Mouse (Mus musculus) left cerebral cortex, postnatal 14 days (tissue): ENCODE data around the gene Gm21812. TPM values are rescaled to one million over a fixed set of nuclear protein-coding genes. Genes with fewer than 3 reads are reported as not detected.
"Not testable (repeated sequence)": the region's sequence is repeated elsewhere in the genome, so short reads cannot be mapped to it uniquely, and the experiment has no call there.

Experiments used
- DNase-seq, 2 experiments: peaks; one replicate each; pipeline ENCODE4 v3.0.0; 2021 to 2022; ENCODE audit warnings: low spot score in 2 of 2, mixed read lengths in 1 of 2
- intact Hi-C: fragments of 180-260 bp; cut with DNase I; formaldehyde crosslinking; loops from one replicate; pipeline ENCODE4 v1.15.1; 2025
- long read RNA-seq, 2 experiments: library from polyadenylated mRNA; stranded (forward); transcript quantifications; one replicate each; pipeline ENCODE4 v2.0.0; 2021
- total RNA-seq, 2 experiments: library from RNA; stranded (reverse); gene quantifications; 2 replicates each; pipeline ENCODE4 v1.2.3; 2021

The Gm21812 gene
- total RNA-seq: not detected
- long read RNA-seq, experiment 1: 0 reads
- long read RNA-seq, experiment 2: 0 reads

- intact Hi-C loops, DNase-seq: not testable (repeated sequence)
Observed at GRCm38 (mm10) chrY:9347084-9347483, at the start of gene Gm21812. Gm21812 (minus strand) TSS chrY:9347184.

Other genes starting within 250 kb of the Gm21812 start
- not detected for gene Gm21292, start 213.3 kb downstream of the Gm21812 start, total RNA-seq
- gene Gm21721, start 145.0 kb downstream of the Gm21812 start, total RNA-seq: not detected
- gene Gm21874, start 69.0 kb upstream of the Gm21812 start, total RNA-seq: not detected